Mouse (Mus musculus): ENCODE results near the gene Galnt15. TPM values are rescaled to one million over a fixed set of nuclear protein-coding genes. Genes with fewer than 3 reads are reported as not detected.

The Galnt15 gene
- polyA plus RNA-seq, 1 experiment, result 0.26 TPM

- no peak overlapping the region for H3K4me3 ChIP-seq (ENCODE audit: control insufficient read depth, low read depth, low read length)
- peaks cover 8% of the 10 kb centered on the region for H3K4me1 ChIP-seq (ENCODE audit: control insufficient read depth, insufficient read depth, low read length)
- no peaks in the 10 kb centered on the region for H3K27me3 ChIP-seq (ENCODE audit: control insufficient read depth, insufficient read depth, low read length)
- no peak for TF ChIP-seq POLR2A (IDR thresholded peaks at IDR 0.05; ENCODE audit: control insufficient read depth, low read depth, low read length)
- TF ChIP-seq CTCF (IDR thresholded peaks at IDR 0.05; ENCODE audit: control insufficient read depth, insufficient read depth, insufficient replicate concordance, low read depth, low read length), result no peak
- H3K27ac ChIP-seq (ENCODE audit: control insufficient read depth, insufficient read depth, low read depth, low read length), result no peak overlapping the region
- H3K36me3 ChIP-seq (ENCODE audit: control insufficient read depth, insufficient read depth, low read length), result no peaks in the 10 kb centered on the region
These were observed 26.0 kb downstream of the Galnt15 start for GRCm38 (mm10) chr14:32054788-32055187.

- no peak overlapping the region for H3K27ac ChIP-seq (ENCODE audit: control insufficient read depth, insufficient read depth, low read depth, low read length)
- no peak overlapping the region; the same call in 1 of the 2 replicates for H3K4me3 ChIP-seq (ENCODE audit: control insufficient read depth, low read depth, low read length)
- no peak for TF ChIP-seq POLR2A (IDR thresholded peaks at IDR 0.05; ENCODE audit: control insufficient read depth, low read depth, low read length)
- TF ChIP-seq CTCF (IDR thresholded peaks at IDR 0.05; ENCODE audit: control insufficient read depth, insufficient read depth, insufficient replicate concordance, low read depth, low read length), result no peak
- no peaks in the 10 kb centered on the region for H3K27me3 ChIP-seq (ENCODE audit: control insufficient read depth, insufficient read depth, low read length)
- H3K36me3 ChIP-seq (ENCODE audit: control insufficient read depth, insufficient read depth, low read length), result no peaks in the 10 kb centered on the region
- H3K4me1 ChIP-seq (ENCODE audit: control insufficient read depth, insufficient read depth, low read length), result peaks cover 8% of the 10 kb centered on the region
These were observed 27.0 kb downstream of the Galnt15 start for GRCm38 (mm10) chr14:32055781-32056180.

GRCm38 (mm10) chr14:32056675-32057074 is 27.9 kb downstream of the Galnt15 start:
- TF ChIP-seq CTCF (IDR thresholded peaks at IDR 0.05; ENCODE audit: control insufficient read depth, insufficient read depth, insufficient replicate concordance, low read depth, low read length), result peak; percentile 14; the same call in 1 of the 2 replicates
- TF ChIP-seq POLR2A (IDR thresholded peaks at IDR 0.05; ENCODE audit: control insufficient read depth, low read depth, low read length), result no peak
- Histone ChIP-seq H3K36me3 (ENCODE audit: control insufficient read depth, insufficient read depth, low read length) (no peaks in the 10 kb centered on the region), H3K4me3 (ENCODE audit: control insufficient read depth, low read depth, low read length) (no peak overlapping the region), H3K27ac (ENCODE audit: control insufficient read depth, insufficient read depth, low read depth, low read length) (no peak overlapping the region), H3K27me3 (ENCODE audit: control insufficient read depth, insufficient read depth, low read length) (no peaks in the 10 kb centered on the region), H3K4me1 (ENCODE audit: control insufficient read depth, insufficient read depth, low read length) (peaks cover 8% of the 10 kb centered on the region)

- TF ChIP-seq CTCF (IDR thresholded peaks at IDR 0.05; ENCODE audit: control insufficient read depth, insufficient read depth, insufficient replicate concordance, low read depth, low read length) (no peak), POLR2A (IDR thresholded peaks at IDR 0.05; ENCODE audit: control insufficient read depth, low read depth, low read length) (no peak)
- Histone ChIP-seq H3K27ac (ENCODE audit: control insufficient read depth, insufficient read depth, low read depth, low read length) (no peak overlapping the region), H3K27me3 (ENCODE audit: control insufficient read depth, insufficient read depth, low read length) (no peaks in the 10 kb centered on the region), H3K4me1 (ENCODE audit: control insufficient read depth, insufficient read depth, low read length) (peaks cover 8% of the 10 kb centered on the region), H3K4me3 (ENCODE audit: control insufficient read depth, low read depth, low read length) (no peak overlapping the region), H3K36me3 (ENCODE audit: control insufficient read depth, insufficient read depth, low read length) (no peaks in the 10 kb centered on the region)
These were observed 28.9 kb downstream of the Galnt15 start for GRCm38 (mm10) chr14:32057664-32058063.

GRCm38 (mm10) chr14:32061398-32061797 is 32.6 kb downstream of the Galnt15 start:
- Histone ChIP-seq H3K4me1 (ENCODE audit: control insufficient read depth, insufficient read depth, low read length) (no peaks in the 10 kb centered on the region), H3K27ac (ENCODE audit: control insufficient read depth, insufficient read depth, low read depth, low read length) (no peak overlapping the region), H3K36me3 (ENCODE audit: control insufficient read depth, insufficient read depth, low read length) (no peaks in the 10 kb centered on the region), H3K4me3 (ENCODE audit: control insufficient read depth, low read depth, low read length) (no peak overlapping the region), H3K27me3 (ENCODE audit: control insufficient read depth, insufficient read depth, low read length) (no peaks in the 10 kb centered on the region)
- no peak for TF ChIP-seq POLR2A (IDR thresholded peaks at IDR 0.05; ENCODE audit: control insufficient read depth, low read depth, low read length)
- no peak for TF ChIP-seq CTCF (IDR thresholded peaks at IDR 0.05; ENCODE audit: control insufficient read depth, insufficient read depth, insufficient replicate concordance, low read depth, low read length)

- no peak overlapping the region for H3K4me3 ChIP-seq (ENCODE audit: control insufficient read depth, low read depth, low read length)
- H3K27me3 ChIP-seq (ENCODE audit: control insufficient read depth, insufficient read depth, low read length), result no peaks in the 10 kb centered on the region
- TF ChIP-seq CTCF (IDR thresholded peaks at IDR 0.05; ENCODE audit: control insufficient read depth, insufficient read depth, insufficient replicate concordance, low read depth, low read length) (no peak), POLR2A (IDR thresholded peaks at IDR 0.05; ENCODE audit: control insufficient read depth, low read depth, low read length) (no peak)
- no peak overlapping the region for H3K27ac ChIP-seq (ENCODE audit: control insufficient read depth, insufficient read depth, low read depth, low read length)
- H3K36me3 ChIP-seq (ENCODE audit: control insufficient read depth, insufficient read depth, low read length), result no peaks in the 10 kb centered on the region
- peaks cover 6% of the 10 kb centered on the region for H3K4me1 ChIP-seq (ENCODE audit: control insufficient read depth, insufficient read depth, low read length)
These were observed 44.0 kb downstream of the Galnt15 start for GRCm38 (mm10) chr14:32072807-32073206.

GRCm38 (mm10) chr14:32073211-32073685 is 44.5 kb downstream of the Galnt15 start:
- Histone ChIP-seq H3K4me1 (ENCODE audit: control insufficient read depth, insufficient read depth, low read length) (peaks cover 6% of the 10 kb centered on the region), H3K27me3 (ENCODE audit: control insufficient read depth, insufficient read depth, low read length) (no peaks in the 10 kb centered on the region), H3K4me3 (ENCODE audit: control insufficient read depth, low read depth, low read length) (no peak overlapping the region), H3K27ac (ENCODE audit: control insufficient read depth, insufficient read depth, low read depth, low read length) (peak overlapping the region; percentile 41; the same call in 1 of the 2 replicates), H3K36me3 (ENCODE audit: control insufficient read depth, insufficient read depth, low read length) (no peaks in the 10 kb centered on the region)
- TF ChIP-seq CTCF (IDR thresholded peaks at IDR 0.05; ENCODE audit: control insufficient read depth, insufficient read depth, insufficient replicate concordance, low read depth, low read length), result no peak

GRCm38 (mm10) chr14:32073901-32074300 is 45.1 kb downstream of the Galnt15 start:
- Histone ChIP-seq H3K27me3 (ENCODE audit: control insufficient read depth, insufficient read depth, low read length) (no peaks in the 10 kb centered on the region), H3K4me1 (ENCODE audit: control insufficient read depth, insufficient read depth, low read length) (peaks cover 6% of the 10 kb centered on the region), H3K4me3 (ENCODE audit: control insufficient read depth, low read depth, low read length) (no peak overlapping the region), H3K27ac (ENCODE audit: control insufficient read depth, insufficient read depth, low read depth, low read length) (peak overlapping the region; percentile 41; the same call in 1 of the 2 replicates), H3K36me3 (ENCODE audit: control insufficient read depth, insufficient read depth, low read length) (no peaks in the 10 kb centered on the region)
- no peak for TF ChIP-seq CTCF (IDR thresholded peaks at IDR 0.05; ENCODE audit: control insufficient read depth, insufficient read depth, insufficient replicate concordance, low read depth, low read length)
- no peak for TF ChIP-seq POLR2A (IDR thresholded peaks at IDR 0.05; ENCODE audit: control insufficient read depth, low read depth, low read length)

Data from testis, adult 2 months (tissue).